Mouse (Mus musculus): Measurements from ENCODE around the gene Dlx2. TPM values are rescaled to one million over a fixed set of nuclear protein-coding genes. Genes with fewer than 3 reads are reported as not detected.

Dlx2 gene
- polyA plus RNA-seq, 1 experiment from 2014 or later: 0.20 TPM

- no peaks in the 10 kb centered on the region for H3K27me3 ChIP-seq (replicated peaks; ENCODE audit: control insufficient read depth, insufficient read depth, low read length)
- H3K9ac ChIP-seq (ENCODE audit: low read depth, low read length): no peak overlapping the region
- H3K36me3 ChIP-seq (ENCODE audit: control insufficient read depth, insufficient read depth, low read length): no peaks in the 10 kb centered on the region
- no peak overlapping the region for H3K27ac ChIP-seq (ENCODE audit: low read depth, low read length)
- H3K9me3 ChIP-seq (ENCODE audit: control insufficient read depth, low read length): no peaks in the 10 kb centered on the region
- peaks cover 2% of the 10 kb centered on the region; the same call in 1 of the 2 replicates for H3K4me1 ChIP-seq (ENCODE audit: control insufficient read depth, insufficient read depth, low read depth, low read length)
- H3K4me3 ChIP-seq (ENCODE audit: low read length): no peak overlapping the region
- 16% methylated on average over 4 of the region's 4 CpGs for WGBS
- 0 out of 2 replicates have a peak, but pooled peaks have one; percentile 42 for ATAC-seq
- H3K4me2 ChIP-seq (ENCODE audit: low read length): peak overlapping the region; percentile 15; the same call in 1 of the 2 replicates
These were observed 51.6 kb downstream of the Dlx2 start for GRCm38 (mm10) chr2:71494971-71495370.

GRCm38 (mm10) chr2:71494503-71494902, 52.1 kb downstream of the Dlx2 start:
- no peaks in the 10 kb centered on the region for H3K27me3 ChIP-seq (replicated peaks; ENCODE audit: control insufficient read depth, insufficient read depth, low read length)

More at GRCm38 (mm10) chr2:71494503-71494902, 52.1 kb downstream of the Dlx2 start:
- H3K9ac ChIP-seq (ENCODE audit: low read depth, low read length): no peak overlapping the region
- H3K36me3 ChIP-seq (ENCODE audit: control insufficient read depth, insufficient read depth, low read length): no peaks in the 10 kb centered on the region
- H3K27ac ChIP-seq (ENCODE audit: low read depth, low read length): no peak overlapping the region
- peaks cover 2% of the 10 kb centered on the region; the same call in 1 of the 2 replicates for H3K4me1 ChIP-seq (ENCODE audit: control insufficient read depth, insufficient read depth, low read depth, low read length)
- 43% methylated on average over 10 of the region's 10 CpGs for WGBS
- H3K9me3 ChIP-seq (ENCODE audit: control insufficient read depth, low read length): no peaks in the 10 kb centered on the region
- ATAC-seq: peak; percentile 37; the same call in 1 of the 2 replicates
- H3K4me2 ChIP-seq (ENCODE audit: low read length): peak overlapping the region; percentile 15; the same call in 1 of the 2 replicates
- no peak overlapping the region for H3K4me3 ChIP-seq (ENCODE audit: low read length)

Other genes starting within 250 kb of the Dlx2 start
- gene Slc25a12, start 179.0 kb downstream of the Dlx2 start, polyA plus RNA-seq (2015; fragmentation: Nextera tagmentation; extraction: Ambion mirVana): 125 and 129 TPM in 2 replicates
- 52.2 and 54.8 TPM in 2 replicates for gene Hat1, start 157.8 kb downstream of the Dlx2 start, polyA plus RNA-seq (2015; fragmentation: Nextera tagmentation; extraction: Ambion mirVana)
- gene Metap1d, start 93.5 kb downstream of the Dlx2 start, polyA plus RNA-seq (2015; fragmentation: Nextera tagmentation; extraction: Ambion mirVana): 31.7 and 31.9 TPM in 2 replicates
- 0.09 and 9.5 TPM in 2 replicates for gene Dlx1, start 18.6 kb downstream of the Dlx2 start, polyA plus RNA-seq (2015; fragmentation: Nextera tagmentation; extraction: Ambion mirVana)
- gene Itga6, start 198.9 kb upstream of the Dlx2 start, polyA plus RNA-seq (2015; fragmentation: Nextera tagmentation; extraction: Ambion mirVana): 21.1 and 25.5 TPM in 2 replicates

Measured in hindbrain, embryonic 16.5 days (tissue).